Mouse (Mus musculus) forelimb bud, embryonic 11.5 days (tissue): ENCODE results near the gene Dcpp2.
"Not testable (repeated sequence)": the region's sequence is repeated elsewhere in the genome, so short reads cannot be mapped to it uniquely, and the experiment has no call there.

Experiments
- DNase-seq: peaks from one replicate; pipeline ENCODE4 v3.0.0-alpha.2; 2012; ENCODE audit warnings: low read depth, low spot score

The Dcpp2 gene

DNA sequence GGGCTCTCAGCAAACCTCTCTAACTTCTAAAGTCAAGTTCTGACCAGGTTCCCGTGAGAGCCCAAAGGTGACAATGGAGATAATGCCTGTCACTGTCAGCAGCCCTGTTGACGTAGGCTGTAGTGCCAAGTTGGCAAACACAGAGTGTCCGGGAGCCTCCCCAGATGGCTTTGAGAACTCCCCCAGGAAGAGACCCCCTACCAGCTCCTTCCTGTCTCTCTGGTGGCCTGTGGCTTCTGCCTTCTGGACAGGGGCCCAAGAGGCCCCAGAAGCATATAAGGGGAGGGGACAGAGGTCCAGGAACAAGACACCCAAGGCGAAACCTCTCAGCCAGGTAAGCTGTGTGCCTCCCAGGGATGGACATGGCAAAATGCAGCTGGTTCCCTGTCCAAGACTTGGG, at the start of gene Dcpp2, which contains the start of gene Dcpp1:
Gene Dcpp2 (plus strand): TSS at position 305 of the 400 bp plus-strand sequence.
Gene Dcpp1 (plus strand): TSS at position 301 of the 400 bp plus-strand sequence.
- not testable (repeated sequence) for DNase-seq

DNA sequence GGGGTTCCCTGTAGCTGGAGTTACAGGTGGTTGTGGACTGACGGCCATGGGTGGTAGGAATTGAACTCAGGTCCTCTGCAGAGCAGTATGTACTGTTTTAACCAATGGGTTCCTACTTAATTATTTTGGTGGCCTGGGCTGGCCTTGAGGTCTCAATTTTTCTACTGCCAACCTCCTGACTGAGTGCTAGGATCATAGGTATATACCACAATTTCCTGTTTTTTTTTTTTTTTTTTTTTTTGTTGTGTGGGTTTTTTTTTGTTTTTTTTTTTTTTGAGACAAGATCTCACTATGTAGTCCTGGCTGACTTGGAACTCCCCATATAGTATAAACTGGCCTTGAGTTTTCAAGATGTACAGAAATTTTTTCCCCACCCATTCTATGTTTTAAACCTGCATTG, 49.5 kb upstream of the Dcpp2 start:
- no peak for DNase-seq

DNA sequence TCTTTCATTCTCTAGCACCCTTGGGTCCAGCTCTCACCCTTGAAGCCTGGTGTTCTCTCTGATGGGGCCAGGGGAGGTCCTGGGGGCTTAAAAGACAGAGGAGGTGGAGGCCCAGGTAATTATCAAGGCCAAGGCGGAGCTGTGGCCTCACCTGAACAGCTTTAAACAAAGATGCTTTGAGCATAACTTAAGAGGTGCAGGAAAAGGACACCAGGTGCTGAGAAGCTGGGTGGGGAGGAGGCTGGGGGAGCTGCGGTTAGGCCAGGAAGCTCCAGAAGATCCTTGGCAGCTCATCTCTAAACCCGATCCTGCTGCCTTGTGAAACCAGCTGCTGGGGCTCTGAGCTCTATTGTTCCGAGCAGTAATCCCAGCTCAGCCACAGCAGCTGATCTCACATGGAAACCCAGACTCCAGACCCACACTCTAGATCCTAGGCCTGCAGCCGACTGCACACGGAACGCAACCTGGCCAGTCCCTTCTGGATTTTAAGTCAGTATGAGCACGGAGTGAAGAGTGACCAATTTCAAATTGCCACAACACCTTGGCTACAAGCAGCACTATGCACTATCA, 44.6 kb upstream of the Dcpp2 start, which contains the start of gene Prss33:
Gene Prss33 (minus strand): TSS at position 51 of the 570 bp plus-strand sequence.
- no peak for DNase-seq

DNA sequence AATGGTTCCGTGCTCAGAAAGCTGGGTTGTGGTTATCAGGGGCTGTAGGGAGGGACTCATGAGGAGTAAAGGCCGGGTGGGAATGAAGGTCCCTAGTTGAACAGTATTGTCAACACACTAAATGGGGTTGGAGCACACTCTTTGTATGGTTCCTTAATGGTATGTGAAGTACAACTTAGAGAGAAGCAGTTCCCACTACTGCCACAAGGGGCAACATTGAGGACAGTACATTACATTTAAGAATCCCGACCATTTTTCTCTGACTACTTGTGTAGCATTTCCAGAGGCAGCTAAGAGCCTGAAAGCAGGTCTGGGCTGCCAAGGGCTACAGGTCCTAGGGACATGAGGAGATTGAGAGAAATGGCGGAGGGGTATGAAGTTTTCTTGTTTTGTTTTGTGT, 39.5 kb upstream of the Dcpp2 start:
- DNase-seq = peak; percentile 82

DNA sequence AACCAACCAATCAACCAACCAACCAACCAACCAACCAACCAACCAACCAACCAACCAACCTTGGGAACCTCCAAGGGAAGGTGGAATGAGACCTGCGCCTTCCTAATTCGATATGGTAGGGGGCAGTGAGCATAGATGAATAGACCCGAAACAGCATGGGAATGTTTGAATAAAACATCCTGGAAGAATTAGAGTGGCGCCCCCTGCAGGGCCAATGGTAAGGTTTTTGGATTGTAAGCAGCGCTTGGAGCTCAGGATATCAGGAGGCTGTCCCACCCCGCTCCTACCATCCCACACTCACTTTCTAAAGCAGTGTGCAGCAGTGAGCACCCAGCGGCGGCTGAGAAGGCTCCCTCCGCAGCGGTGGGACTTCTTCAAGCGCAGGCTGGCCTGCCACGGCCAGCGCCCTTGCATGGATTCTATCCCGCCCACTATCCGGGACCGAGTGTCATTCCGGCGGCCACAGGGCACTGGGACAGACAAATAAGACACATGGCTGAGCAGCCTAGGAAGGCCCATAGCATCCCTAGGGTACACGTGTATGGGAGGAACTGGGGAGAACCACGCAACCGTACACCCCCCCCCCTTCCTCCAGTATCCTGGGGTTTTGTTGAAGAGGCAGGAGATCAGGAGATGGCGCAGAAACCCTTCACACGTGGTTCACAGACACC, 37.4 kb upstream of the Dcpp2 start:
- DNase-seq = peak; percentile 52

DNA sequence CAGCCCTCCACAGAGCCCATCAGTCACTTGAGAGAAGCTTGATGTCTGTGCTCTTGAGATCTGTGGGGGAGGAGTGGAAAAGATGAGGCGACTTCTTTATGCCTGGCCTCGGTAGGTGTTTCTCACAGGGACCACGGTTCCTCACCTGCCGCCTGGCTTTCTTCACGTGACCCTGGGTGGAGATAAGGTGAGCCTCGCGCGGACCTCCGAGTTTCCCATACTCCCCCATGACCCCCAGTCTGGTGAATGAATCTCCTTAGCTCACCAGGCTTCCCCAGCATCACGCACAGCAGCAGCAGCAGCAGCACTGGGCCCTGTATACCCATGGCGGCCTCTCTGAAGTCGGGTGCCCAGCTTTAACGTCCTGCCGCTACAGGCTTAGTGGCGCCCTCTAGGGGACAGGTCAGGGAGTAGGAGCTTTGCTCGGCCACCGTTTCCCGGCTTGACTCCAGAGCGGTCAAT, 36.8 kb upstream of the Dcpp2 start, which contains the start of the genes Prss32 and Prss41:
Gene Prss32 (plus strand): TSS at position 44 of the 462 bp plus-strand sequence.
Gene Prss41 (minus strand): TSS at position 361 of the 462 bp plus-strand sequence.
- DNase-seq = peak; percentile 72

DNA sequence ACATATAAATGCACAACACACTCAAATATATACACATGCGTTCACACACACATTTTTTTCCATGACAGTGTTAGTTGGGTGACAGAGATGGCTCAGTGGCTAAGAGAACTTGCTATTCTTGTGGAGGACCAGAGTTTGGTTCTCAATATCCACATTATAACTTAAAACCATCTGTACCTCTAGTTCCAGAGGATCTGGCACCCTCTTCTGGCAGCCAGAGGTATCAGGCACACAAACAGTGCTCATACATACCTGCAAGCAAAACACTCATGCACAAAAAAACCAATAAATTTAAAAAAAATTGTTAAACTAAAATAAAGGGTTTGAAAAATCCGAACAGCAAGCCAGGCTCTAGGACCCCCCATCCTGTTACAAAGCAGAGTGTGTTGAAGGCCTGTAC, 30.7 kb upstream of the Dcpp2 start:
- DNase-seq = no peak

DNA sequence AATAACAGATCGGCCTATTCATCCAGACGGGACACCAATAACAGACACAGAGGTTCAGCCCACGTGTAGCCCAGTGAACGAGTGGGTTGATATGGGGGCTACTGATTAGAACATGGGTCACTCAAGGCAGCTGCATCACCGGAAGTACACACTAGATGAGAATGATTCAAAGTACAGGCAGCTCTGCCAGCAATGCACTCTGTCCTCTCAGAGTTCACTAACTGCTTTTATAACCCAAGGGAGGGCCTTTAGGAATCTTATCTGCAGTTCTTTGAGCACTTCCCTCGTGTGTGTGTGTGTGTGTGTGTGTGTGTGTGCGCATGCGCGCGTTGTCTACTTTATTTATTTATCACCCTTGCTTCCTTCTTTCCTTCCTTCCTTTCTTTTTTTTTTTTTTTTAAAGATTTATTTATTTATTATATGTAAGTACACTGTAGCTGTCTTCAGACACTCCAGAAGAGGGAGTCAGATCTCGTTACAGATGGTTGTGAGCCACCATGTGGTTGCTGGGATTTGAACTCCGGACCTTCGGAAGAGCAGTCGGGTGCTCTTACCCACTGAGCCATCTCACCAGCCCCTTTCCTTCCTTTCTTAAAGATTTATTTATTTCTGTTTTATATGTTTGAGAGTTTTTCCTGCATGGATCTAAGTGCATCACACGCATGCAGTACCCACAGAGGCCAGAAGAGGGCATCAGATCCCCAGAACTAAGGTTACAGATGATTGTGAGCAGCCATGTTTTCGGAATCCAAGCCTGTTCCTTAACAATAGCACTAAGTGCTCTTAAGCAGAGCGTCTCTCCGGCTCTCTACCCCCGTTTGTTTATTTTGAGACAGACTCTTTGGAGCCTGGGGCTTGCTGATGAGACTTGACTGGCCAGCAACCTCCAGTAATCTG, 29.6 kb upstream of the Dcpp2 start:
- peak; percentile 75 for DNase-seq

DNA sequence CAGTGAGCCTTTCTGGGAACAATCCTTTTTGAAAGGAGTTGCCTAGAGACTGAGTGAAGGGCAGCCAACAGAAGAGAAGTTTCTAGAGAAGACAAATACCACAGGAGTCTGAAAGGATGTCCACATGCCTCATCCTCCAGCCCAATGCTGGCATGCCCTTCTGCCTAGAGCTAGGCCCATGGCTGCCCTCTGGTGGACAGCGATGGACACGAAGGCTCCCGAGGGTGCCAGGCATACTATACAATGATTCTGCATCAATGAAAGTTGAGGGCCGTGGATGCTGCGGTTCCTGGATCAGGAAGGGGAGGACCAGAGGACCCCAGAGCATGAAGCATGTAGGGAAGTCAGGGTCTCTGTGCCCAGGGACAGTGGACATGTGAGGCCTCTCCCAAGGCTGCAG, 27.4 kb upstream of the Dcpp2 start:
- DNase-seq = peak; percentile 24

DNA sequence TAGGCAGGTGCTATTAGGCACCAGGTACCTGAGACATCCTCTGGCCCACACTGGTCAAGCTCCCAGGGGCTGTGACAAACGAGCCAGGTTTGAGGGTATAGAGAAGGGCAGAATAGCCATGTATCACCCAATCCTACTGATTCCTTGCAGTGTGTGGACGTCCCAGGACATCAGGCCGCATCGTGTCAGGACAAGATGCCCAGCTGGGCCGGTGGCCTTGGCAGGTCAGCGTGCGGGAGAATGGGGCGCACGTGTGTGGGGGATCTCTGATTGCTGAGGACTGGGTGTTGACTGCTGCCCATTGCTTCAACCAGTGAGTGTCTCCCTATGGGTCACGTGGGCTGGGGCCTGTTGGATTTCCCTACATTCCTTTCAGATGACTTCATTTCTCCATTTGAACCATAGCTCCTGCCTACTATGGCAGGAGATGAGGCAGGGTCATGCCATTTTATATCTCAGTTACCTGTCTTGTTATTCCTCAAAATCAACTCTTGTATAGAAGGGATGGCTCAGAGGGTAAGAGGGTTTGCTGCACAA, 26.4 kb upstream of the Dcpp2 start:
- DNase-seq = no peak

DNA sequence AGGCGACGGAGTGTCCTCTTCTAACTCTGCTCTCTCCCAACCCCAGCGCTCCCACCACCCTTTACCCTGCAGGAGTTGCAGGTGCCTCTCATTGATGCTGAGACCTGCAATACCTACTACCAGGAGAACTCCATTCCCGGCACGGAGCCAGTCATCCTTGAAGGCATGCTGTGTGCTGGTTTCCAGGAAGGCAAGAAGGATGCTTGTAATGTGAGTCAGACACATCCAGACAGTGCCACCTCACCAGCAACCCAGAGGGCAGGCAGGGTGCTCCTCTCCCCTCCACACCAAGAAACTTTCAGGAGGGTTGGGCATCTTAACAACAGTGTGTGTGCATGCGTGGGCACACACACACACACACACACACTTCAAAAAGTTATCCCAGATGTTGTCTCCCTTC, 23.5 kb upstream of the Dcpp2 start:
- DNase-seq = no peak

DNA sequence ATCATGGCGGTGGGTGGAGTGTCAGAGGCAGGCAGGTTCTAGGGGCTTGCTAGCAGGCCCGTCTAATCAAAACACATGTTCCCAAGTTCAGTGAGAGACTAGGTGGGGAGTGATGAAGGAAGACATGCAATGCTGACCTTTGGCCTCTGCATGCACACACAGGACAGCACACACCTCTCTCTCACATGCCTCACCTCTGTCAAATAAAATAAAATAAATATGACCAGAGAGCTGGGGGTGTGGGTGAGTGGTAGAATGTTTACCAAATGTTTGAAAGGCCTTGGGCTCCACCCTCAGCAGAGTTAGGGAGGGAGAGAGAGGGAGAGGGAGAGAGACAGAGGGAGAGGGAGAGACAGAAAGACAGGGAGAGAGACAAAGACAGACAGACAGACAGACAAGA, 22.8 kb upstream of the Dcpp2 start:
- no peak for DNase-seq

DNA sequence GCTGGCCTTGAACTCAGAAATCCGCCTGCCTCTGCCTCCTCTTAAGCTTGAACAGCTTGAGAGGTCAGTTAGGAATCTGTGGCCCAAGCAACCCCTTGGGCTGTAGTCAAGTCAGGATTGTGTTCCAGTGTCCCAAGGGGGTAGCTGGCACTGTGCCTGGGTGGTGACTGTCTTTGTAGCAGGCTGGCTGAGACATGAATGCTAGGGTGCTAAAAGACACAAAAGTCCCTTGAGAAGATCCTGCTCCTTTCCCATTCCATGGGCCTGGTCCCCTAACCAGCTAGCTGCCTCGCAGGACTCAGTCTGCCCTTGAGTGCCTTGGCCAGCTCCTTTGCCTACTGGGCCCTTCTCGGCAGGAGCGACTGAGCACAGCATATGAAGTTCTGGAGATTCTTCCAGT, 17.8 kb upstream of the Dcpp2 start:
- DNase-seq = no peak

DNA sequence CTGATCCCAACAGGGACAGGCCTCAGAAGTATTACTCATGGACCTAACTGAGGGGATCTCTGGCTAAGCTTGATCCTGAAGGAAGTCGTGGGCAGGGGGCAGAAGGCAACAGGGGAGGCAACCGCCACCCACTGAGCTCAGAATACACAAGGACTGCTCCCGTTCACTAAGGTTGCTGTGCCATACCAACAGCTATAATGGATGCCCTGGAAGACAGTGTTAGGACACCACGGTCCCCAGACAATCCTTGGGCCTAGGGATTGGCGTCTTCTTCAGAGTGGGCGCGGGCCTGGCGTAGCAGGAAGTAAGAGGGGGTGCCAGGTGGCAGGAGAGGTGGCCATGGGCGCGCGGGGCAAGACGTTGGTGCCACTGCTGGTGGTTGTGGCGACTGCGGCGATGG, 12.9 kb upstream of the Dcpp2 start, which contains the start of gene Prss21:
Gene Prss21 (plus strand): TSS at position 301 of the 400 bp plus-strand sequence.
- DNase-seq = no peak

DNA sequence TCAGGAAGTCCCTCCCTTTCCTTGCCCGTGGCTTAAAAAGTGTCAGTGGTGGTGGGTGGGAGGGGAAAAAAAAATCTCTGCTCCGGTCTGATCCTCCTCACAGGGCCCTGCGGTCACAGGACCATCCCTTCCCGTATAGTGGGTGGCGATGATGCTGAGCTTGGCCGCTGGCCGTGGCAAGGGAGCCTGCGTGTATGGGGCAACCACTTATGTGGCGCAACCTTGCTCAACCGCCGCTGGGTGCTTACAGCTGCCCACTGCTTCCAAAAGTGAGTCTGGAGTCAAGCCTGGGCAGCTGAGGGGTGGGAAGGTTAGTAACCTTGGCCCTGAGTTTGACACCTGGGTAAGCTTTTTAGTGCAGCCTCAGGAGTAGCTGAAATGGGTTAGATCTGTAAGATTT, 12.2 kb upstream of the Dcpp2 start:
- no peak for DNase-seq

DNA sequence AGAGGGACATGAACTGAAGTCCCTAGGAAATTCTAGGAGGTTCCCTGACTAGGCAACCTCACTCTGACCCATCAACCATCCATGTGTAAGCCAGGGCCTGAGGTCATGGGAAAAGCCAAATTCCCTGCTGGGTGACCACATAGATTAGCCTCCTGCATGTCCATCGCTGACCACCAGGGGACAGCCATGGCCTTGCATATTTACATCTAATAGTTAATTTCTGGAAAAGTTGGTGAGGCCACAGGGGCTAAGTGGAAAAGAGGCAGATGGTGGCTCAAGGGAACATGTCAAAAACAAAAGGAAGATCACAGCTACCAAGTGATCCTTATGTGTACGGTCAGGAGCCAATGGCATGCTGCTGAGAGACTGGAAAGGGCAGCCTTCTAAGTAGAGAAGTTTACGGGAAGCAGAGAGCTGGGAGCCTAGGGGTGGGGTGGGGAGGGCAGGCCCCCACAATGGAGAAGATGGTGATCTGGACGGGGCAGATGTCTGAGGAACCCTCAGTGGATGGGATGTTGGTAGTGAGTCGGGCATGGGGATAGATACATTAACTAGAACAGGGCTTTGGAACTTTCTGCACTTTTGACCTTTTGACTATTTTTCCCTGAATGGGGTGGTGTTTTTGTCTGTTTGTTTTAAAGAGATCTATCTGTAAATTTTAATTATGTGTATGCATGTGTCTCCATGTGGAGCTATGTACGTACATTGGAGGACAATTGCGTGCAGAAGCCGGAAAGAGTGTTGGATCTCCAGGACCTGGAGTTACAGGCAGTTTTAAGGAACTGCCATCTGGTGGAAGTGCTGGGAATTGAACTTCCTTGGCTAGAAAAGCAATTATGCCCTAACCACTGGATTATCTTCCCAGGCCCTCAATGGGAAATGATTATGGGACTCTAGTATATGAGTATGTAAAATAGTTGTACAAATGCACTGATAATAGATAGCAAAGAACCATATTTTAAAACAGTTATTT, 6.5 kb upstream of the Dcpp2 start:
- DNase-seq = peak; percentile 52

DNA sequence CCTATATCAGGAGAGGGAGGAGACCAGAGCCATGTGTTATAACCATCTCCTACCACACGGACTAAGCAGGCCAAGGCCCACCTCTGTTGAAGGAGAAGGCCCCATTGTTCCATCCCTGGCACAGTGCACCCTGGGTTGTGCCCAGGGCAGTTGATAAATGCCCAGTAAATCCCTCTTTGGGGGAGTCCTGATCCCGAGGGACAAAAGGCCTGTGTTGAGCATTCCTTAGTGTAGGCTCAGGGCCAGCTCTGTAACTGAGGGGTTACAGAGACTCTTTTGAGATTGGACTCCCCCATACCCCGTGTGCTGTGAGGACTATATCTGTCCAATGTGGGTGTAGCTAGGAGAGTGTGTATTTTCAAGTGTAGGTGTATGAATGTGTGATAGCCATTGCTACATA, 3.9 kb upstream of the Dcpp2 start:
- DNase-seq = no peak

DNA sequence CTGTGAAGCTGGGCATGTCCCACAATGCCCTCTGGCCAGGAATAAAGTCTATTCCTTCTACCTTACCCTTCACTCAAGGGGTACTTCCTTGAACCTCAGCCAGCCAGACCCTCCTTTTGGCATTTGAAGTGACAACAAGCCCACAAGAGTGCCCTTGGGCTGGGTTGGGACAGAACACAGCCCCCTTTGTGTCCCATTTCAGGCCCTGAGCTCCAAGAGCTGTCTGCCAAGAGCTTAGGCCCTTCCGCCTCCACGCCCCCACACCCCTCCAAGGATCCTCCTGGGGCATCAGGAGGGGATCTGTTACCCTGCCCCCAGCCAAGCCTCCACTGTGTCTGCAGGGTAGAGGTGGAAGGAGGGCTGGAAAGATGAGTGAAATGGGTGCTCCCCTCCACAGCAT, 3.5 kb upstream of the Dcpp2 start:
- no peak for DNase-seq

DNA sequence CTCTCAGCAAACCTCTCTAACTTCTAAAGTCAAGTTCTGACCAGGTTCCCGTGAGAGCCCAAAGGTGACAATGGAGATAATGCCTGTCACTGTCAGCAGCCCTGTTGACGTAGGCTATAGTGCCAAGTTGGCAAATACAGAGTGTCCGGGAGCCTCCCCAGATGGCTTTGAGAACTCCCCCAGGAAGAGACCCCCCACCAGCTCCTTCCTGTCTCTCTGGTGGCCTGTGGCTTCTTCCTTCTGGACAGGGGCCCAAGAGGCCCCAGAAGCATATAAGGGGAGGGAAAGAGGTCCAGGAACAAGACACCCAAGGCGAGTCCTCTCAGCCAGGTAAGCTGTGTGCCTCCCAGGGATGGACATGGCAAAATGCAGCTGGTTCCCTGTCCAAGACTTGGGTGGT, 36.5 kb downstream of the Dcpp2 start, which contains the start of gene Dcpp3:
Gene Dcpp3 (plus strand): TSS at position 301 of the 400 bp plus-strand sequence.
- not testable (repeated sequence) for DNase-seq

DNA sequence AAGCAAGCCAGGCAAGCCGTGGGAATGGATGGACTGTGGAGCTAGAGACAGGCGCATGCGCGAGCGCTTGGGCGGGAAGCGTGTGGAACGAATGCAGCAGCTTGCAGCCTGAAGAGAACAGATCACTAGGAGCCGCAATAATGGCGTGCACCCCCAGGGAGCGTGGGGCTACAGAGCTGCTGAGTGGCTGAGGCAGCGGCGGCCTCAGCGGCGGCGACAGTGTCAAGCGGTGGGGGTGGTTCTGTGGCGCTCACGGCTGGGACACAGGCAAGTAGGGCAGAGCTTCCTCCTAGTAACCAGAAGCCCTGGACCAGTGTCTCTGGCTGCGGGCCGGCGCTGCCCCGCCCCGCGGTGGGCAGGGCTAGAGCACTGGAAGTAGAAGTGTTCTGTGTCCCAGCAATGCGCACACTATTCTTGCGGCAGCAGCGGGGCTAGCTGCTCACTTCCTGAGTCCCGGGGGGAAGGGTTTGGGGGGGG, 43.9 kb downstream of the Dcpp2 start:
- peak; percentile 92 for DNase-seq
